Mouse (Mus musculus): ENCODE measurements around the gene Ada. TPM values are rescaled to one million over a fixed set of nuclear protein-coding genes. Genes with fewer than 3 reads are reported as not detected.

The Ada gene
- polyA plus RNA-seq (2015; fragmentation: Nextera tagmentation; extraction: Ambion mirVana): 6.6 and 7.3 TPM in 2 replicates

DNA sequence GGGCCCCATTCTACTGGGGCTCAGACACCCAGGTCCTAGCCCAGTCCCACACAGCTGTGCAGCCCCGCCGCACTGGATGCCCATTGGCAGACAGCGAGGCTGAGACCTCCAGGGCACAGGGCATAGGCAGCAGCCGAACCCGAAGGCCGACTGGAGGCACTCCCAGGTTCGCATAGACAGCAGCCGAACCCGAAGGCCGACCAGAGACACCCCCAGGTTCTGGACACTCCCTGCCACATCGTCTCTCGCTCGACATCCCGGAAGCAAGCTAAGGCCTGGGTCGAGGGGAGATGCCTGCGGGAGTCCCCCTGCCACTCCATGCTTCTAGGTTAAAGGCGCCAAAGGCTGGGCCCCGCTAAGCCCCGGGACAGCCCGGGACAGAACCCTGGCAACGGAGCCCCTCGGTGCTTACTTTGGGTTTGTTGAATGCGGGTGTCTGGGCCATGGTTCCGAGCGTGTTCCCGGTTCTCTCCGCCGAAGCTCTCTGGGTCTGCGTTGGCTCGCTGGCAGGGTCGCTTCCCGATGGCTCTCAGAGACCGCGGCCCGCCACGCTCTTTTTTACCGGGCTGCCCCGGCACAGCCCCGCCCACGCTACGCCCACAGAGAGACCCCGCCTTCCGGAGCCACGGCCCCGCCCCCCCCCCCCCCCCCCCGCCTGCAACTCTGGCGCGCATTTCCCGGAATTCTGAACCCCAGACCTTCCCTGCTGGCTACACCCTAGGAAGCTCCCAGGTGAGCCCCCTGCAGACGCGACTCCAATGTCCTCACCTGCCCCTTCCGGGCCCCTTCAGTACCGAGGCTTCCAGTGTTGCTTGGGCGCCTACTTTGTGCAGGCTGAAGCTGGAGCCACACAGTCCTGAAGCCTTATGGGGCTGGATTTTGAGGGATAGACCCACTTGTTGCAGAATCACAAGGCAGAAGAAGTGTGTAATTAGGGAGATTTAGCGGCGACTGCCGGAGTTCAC lies at the start of gene Ada:
Ada (minus strand) TSS at position 593 of the 965 bp plus-strand sequence.
- Histone ChIP-seq H3K27ac (no peak within 1 kb of the TSS), H3K9me3 (replicated peaks) (no peaks in the 10 kb centered on the region), H3K9ac (peak within 1 kb of the TSS; percentile 75), H3K4me1 (peaks cover 13% of the 10 kb centered on the region), H3K4me3 (peak within 1 kb of the TSS; percentile 56), H3K4me2 (peak within 1 kb of the TSS; percentile 95), H3K27me3 (no peaks in the 10 kb centered on the region), H3K36me3 (ENCODE audit: poor library complexity, severe bottlenecking) (no peaks in the 10 kb centered on the region)
- peak; percentile 80 for ATAC-seq
- 1% methylated on average over 53 of the region's 57 CpGs for WGBS

DNA sequence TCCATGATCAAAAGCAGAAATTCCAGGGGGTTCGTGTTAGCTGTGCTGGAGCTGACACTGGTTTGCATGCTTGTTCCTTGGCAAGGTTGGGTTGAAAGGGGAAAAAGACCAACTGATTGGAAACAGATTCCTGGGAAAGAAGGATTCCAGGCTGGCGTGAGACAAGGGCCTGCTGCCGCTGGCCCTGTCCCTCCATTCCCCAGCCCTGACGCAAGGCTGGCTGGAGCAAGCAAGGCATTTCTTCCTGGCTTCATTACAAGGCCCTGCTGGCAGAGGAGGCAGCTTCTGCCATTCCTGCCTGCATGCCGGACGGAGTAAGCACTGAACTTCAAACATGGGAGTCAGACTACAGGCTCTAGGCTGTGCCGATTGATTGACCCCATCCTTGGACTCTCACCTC lies 48.4 kb upstream of the Ada start:
- Histone ChIP-seq H3K36me3 (ENCODE audit: poor library complexity, severe bottlenecking) (no peaks in the 10 kb centered on the region), H3K4me2 (no peak overlapping the region), H3K4me3 (no peak overlapping the region), H3K9me3 (replicated peaks) (no peaks in the 10 kb centered on the region), H3K27me3 (no peaks in the 10 kb centered on the region), H3K9ac (no peak overlapping the region), H3K27ac (no peak overlapping the region), H3K4me1 (no peaks in the 10 kb centered on the region)
- 83% methylated on average over 7 of the region's 7 CpGs for WGBS
- no peak for ATAC-seq

DNA sequence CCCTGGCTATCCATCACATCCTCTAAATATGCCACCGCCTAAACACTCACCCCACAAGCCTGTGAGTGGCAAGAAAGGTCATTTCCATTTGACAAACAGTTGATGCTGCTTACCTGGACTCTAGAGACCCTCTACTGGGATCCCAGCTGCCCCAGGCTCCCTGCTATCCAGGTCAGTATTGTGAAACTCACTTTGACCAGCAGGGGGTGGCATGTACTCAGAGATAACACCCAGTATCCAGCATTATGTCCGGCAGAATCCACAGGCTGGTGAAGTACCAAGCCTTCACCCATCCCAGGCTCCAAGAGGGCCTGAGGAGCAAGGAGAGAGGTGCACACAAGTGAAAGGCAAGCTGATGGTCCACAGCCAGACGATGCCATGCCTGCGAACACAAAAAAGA lies 38.4 kb upstream of the Ada start:
- H3K4me2 ChIP-seq: no peak overlapping the region

DNA sequence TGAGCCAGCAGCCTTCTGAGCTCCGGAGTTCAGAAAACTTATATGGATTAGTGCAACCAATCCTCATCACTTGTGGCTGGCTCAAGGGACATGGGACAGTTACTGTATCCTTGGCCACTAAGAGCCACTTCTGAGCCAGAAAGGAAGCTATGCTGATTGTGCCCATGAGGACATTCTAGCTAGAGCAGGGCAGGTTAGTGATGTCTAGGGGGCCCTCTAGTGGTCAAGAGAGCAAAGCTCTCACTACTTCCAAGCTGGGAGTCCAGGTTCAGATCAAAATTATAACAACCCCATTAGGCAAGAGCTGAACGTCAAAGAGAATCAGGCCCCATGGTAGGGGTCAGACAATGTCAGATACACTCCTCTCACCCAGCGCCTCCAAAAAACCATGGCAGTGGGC lies 37.7 kb upstream of the Ada start:
- H3K4me1 ChIP-seq: no peaks in the 10 kb centered on the region
- H3K27ac ChIP-seq: no peak overlapping the region
- no peak overlapping the region for H3K4me3 ChIP-seq
- no peak overlapping the region for H3K9ac ChIP-seq
- no peaks in the 10 kb centered on the region for H3K27me3 ChIP-seq
- H3K9me3 ChIP-seq (replicated peaks): no peaks in the 10 kb centered on the region
- WGBS: 46% methylated on average over 3 of the region's 3 CpGs
- no peak overlapping the region for H3K4me2 ChIP-seq
- ATAC-seq: 0 out of 2 replicates have a peak, but pooled peaks have one; percentile 30
- H3K36me3 ChIP-seq (ENCODE audit: poor library complexity, severe bottlenecking): no peaks in the 10 kb centered on the region

More for the DNA sequence above, 38.4 kb upstream of the Ada start:
- Histone ChIP-seq H3K27ac (no peak overlapping the region), H3K27me3 (no peaks in the 10 kb centered on the region), H3K9ac (no peak overlapping the region), H3K9me3 (replicated peaks) (no peaks in the 10 kb centered on the region), H3K36me3 (ENCODE audit: poor library complexity, severe bottlenecking) (no peaks in the 10 kb centered on the region), H3K4me3 (no peak overlapping the region), H3K4me1 (no peaks in the 10 kb centered on the region)
- no peak for ATAC-seq
- 82% methylated on average over 4 of the region's 4 CpGs for WGBS

DNA sequence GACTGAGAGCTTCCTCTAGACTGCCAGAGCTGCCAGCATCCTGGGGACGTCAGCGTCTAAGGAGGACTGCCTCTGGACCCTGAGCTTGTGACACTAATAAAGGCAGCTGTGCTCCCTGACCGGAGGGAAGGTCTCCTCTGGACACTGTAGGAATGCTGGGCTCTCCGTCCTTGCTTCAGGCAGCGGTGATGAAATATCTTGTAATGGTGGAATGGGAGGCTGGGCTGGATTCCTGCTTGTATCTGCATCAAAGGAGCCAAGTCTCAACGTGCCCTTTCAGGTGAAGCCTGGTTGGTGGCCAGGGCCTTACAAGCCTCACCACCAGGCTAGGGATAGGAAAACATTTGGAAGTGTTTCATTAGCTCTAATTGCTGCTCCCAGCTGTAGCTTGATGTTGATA lies 37.0 kb upstream of the Ada start:
- Histone ChIP-seq H3K4me2 (no peak overlapping the region), H3K9ac (no peak overlapping the region), H3K27me3 (no peaks in the 10 kb centered on the region), H3K27ac (no peak overlapping the region), H3K9me3 (replicated peaks) (no peaks in the 10 kb centered on the region), H3K4me3 (no peak overlapping the region), H3K4me1 (no peaks in the 10 kb centered on the region), H3K36me3 (ENCODE audit: poor library complexity, severe bottlenecking) (no peaks in the 10 kb centered on the region)
- WGBS: 87% methylated on average over 6 of the region's 6 CpGs
- ATAC-seq: no peak

DNA sequence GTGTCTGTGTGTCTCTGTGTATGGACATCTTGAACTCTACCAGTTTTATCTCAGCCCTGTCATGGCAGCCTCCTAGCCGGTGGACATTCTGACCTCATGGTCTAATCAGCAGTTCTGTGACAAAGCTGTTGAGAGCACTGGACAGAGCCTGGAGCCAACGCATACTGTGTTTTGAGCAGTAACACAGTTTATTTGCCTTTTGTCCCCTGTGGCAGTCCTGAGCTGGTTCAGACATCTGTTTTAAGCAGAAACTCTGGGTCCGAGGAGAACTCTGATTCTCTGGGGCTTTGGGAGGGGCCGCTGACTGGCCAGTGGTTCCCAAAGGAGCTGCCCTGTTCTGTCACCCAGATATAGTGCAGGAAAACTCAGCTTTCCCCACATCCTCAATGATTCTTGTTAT lies 33.9 kb upstream of the Ada start:
- H3K4me3 ChIP-seq: no peak overlapping the region
- H3K36me3 ChIP-seq (ENCODE audit: poor library complexity, severe bottlenecking): no peaks in the 10 kb centered on the region
- no peak overlapping the region for H3K27ac ChIP-seq
- H3K27me3 ChIP-seq: no peaks in the 10 kb centered on the region
- ATAC-seq: no peak
- H3K4me1 ChIP-seq: peaks cover 1% of the 10 kb centered on the region; the same call in 1 of the 2 replicates
- no peak overlapping the region for H3K4me2 ChIP-seq
- H3K9ac ChIP-seq: no peak overlapping the region
- H3K9me3 ChIP-seq (replicated peaks): no peaks in the 10 kb centered on the region
- 84% methylated on average over 4 of the region's 4 CpGs for WGBS

DNA sequence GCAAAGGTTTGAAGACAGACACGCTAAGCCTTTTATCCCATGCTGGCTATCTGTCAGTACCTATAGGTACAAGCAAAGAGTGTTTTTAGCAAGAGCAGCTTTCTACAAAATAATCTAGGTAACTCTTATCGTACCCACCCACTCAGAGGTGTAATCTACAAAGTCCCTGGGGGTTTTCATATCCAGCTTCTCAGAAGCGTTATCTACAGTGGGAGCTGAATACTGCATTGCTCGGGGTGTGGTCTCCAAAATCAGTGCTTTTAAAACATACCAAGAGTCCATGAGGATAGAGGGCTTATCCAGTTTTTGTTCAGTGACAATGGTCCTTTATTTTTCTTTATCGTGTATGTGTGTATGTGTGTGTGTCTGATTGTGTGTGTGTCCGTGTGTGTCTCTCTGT lies 33.3 kb upstream of the Ada start:
- 85% methylated on average over 6 of the region's 6 CpGs for WGBS
- no peak overlapping the region for H3K27ac ChIP-seq

DNA sequence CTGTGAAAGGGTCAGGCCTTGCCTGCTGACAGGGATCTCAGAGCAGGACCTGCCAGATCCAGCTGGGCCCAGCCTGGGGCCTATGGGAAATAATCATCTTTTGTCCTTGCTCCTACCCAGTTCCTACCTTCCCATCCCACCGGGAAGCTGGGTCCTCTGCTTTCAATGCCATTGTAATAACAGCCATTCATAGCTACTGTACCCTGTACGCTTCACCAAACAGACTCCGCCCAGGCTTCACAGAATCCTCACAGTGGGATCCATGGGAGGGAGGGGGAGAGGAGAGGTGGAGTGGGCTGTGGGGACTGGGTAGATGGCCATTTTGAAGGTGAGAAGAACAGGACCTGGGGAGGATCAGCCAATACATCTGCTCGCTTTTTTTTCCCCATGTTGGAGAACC lies 28.9 kb upstream of the Ada start:
- Histone ChIP-seq H3K9ac (no peak overlapping the region), H3K4me1 (peaks cover 20% of the 10 kb centered on the region; the same call in 1 of the 2 replicates), H3K9me3 (replicated peaks) (no peaks in the 10 kb centered on the region), H3K4me3 (no peak overlapping the region), H3K4me2 (no peak overlapping the region), H3K27ac (no peak overlapping the region), H3K27me3 (no peaks in the 10 kb centered on the region), H3K36me3 (ENCODE audit: poor library complexity, severe bottlenecking) (no peaks in the 10 kb centered on the region)
- WGBS: 33% methylated on average over 4 of the region's 4 CpGs
- no peak for ATAC-seq

More for the DNA sequence above, 33.3 kb upstream of the Ada start:
- Histone ChIP-seq H3K4me1 (peaks cover 5% of the 10 kb centered on the region; the same call in 1 of the 2 replicates), H3K4me3 (no peak overlapping the region), H3K36me3 (ENCODE audit: poor library complexity, severe bottlenecking) (no peaks in the 10 kb centered on the region), H3K4me2 (no peak overlapping the region), H3K9ac (no peak overlapping the region), H3K27me3 (no peaks in the 10 kb centered on the region), H3K9me3 (replicated peaks) (no peaks in the 10 kb centered on the region)
- no peak for ATAC-seq

DNA sequence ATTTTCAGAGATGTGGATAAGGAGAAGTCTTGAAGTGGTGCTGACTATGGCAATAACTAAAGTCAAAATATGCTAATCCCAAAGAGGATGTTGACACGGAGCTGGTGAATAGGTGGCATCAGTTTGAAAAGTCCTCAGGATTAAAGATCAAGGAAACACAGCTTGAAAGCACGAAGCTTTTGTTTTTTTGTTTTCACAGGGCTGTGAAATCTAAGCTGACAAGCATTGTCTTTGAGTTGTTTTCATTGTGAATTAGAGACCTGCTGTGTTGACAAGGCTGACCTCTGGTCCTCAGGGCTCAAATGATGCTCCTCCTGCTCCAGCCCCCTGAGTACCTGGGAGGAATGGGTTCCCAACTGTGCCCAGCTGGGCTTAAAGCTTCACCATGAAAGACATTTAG lies 27.0 kb upstream of the Ada start:
- peaks cover 20% of the 10 kb centered on the region; the same call in 1 of the 2 replicates for H3K4me1 ChIP-seq
- no peak overlapping the region for H3K4me3 ChIP-seq
- H3K27ac ChIP-seq: no peak overlapping the region
- H3K9ac ChIP-seq: no peak overlapping the region
- H3K4me2 ChIP-seq: no peak overlapping the region
- no peaks in the 10 kb centered on the region for H3K9me3 ChIP-seq (replicated peaks)
- no peaks in the 10 kb centered on the region for H3K36me3 ChIP-seq (ENCODE audit: poor library complexity, severe bottlenecking)
- WGBS: 3% methylated on average over 2 of the region's 2 CpGs
- no peak for ATAC-seq
- no peaks in the 10 kb centered on the region for H3K27me3 ChIP-seq

DNA sequence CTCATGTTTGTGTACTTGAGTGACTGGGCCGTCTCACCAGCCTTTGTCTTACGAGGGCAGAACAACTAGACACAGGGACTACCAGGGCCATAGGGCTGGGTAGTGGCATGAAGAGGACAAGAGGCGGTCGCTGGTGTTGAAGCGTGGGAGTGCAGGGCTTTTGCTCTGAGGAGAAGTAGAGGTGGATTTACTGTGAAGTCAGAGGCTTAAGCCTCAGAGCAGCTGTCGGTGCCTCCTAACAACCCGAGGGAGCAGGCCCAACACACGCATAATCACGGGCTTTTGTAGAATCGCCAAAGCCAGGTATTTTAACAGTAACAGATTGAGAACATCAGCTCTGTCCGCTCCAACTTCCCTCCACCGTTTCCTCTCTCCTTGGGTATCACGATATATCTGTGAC lies 26.6 kb upstream of the Ada start:
- Histone ChIP-seq H3K9ac (no peak overlapping the region), H3K9me3 (replicated peaks) (no peaks in the 10 kb centered on the region), H3K4me3 (no peak overlapping the region), H3K36me3 (ENCODE audit: poor library complexity, severe bottlenecking) (no peaks in the 10 kb centered on the region), H3K27me3 (no peaks in the 10 kb centered on the region), H3K4me2 (no peak overlapping the region), H3K27ac (no peak overlapping the region), H3K4me1 (peaks cover 20% of the 10 kb centered on the region; the same call in 1 of the 2 replicates)
- 5% methylated on average over 13 of the region's 13 CpGs for WGBS
- ATAC-seq: no peak

DNA sequence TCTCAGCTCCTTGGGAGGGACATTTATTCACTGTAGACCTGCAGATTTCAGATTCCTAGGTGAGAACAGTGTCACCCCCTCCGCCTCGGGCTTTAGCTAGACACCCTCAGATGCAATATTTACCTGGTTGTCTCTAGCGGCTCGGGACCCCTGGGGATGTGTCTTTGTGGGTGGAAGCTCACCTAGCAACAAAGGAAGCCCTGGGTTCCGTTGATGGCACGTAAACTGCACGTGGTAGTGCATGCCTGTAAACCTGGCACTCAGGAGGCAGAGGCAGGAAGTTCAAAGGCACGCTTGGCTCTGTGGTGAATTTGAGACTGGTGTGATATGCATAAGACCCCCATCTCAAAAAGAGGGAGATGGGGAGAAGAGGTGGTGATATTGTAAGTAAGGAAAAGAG lies 20.7 kb upstream of the Ada start:
- Histone ChIP-seq H3K4me2 (no peak overlapping the region), H3K9me3 (replicated peaks) (no peaks in the 10 kb centered on the region), H3K27ac (no peak overlapping the region), H3K27me3 (no peaks in the 10 kb centered on the region), H3K4me1 (no peaks in the 10 kb centered on the region), H3K36me3 (ENCODE audit: poor library complexity, severe bottlenecking) (no peaks in the 10 kb centered on the region), H3K9ac (no peak overlapping the region), H3K4me3 (no peak overlapping the region)
- no peak for ATAC-seq
- 87% methylated on average over 8 of the region's 8 CpGs for WGBS

DNA sequence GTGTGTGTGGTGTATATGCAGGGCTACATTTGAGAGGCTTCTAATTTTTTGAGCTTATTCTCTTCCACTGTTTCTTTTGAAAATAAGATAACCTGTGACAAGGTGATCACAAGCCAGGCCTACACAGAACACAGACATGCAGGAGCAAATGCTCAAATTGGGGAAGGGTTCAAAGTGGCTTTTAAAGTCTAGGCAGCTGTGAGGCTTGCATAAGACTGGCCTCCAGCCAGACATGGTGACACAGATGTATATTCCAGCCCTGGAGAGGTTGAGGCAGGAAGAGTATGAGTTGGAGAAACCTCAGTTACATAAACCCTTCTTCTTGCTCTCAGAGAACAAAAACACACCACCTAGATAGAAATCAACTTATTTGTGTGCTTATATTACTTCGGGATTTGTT lies 16.9 kb upstream of the Ada start:
- H3K4me1 ChIP-seq: no peaks in the 10 kb centered on the region
- ATAC-seq: no peak
- 75% methylated on average over 1 of the region's 1 CpGs for WGBS

More for the DNA sequence above, 16.9 kb upstream of the Ada start:
- no peak overlapping the region for H3K27ac ChIP-seq
- H3K9me3 ChIP-seq (replicated peaks): no peaks in the 10 kb centered on the region
- no peak overlapping the region for H3K9ac ChIP-seq
- no peak overlapping the region for H3K4me2 ChIP-seq
- no peaks in the 10 kb centered on the region for H3K27me3 ChIP-seq
- no peak overlapping the region for H3K4me3 ChIP-seq
- H3K36me3 ChIP-seq (ENCODE audit: poor library complexity, severe bottlenecking): no peaks in the 10 kb centered on the region
